Mouse (Mus musculus) G1E (cell line): ENCODE results near the gene Rnf144a.

Experiments used
- CTCF ChIP-seq: IDR thresholded peaks from 2 replicates; pipeline ENCODE4 v1.5.1; 2012; ENCODE audit warnings: low read depth, low read length, inconsistent platforms, mixed read lengths
- TAL1 ChIP-seq: conservative IDR thresholded peaks from 2 replicates; pipeline ENCODE4 v1.6.1; 2012; ENCODE audit warnings: low read depth, low read length, inconsistent platforms, mixed read lengths

DNA sequence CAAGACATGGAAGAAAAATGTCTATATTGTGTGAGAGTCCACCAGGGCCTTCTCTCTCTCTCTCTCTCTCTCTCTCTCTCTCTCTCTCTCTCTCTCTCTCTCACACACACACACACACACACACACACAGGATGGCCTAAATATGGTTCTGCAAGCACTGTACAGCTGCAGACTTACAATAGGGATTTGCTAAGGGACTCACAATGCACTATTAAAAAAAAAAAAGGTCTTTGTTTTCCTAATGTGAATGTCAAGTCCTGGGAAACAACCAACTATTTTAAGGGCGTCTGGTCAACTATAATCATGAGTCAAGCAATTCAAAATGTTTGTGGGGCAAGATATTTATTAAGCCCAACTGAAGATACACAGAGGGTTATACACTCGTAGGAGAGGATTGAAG is 71.9 kb downstream of the Rnf144a start:
- no peak for TF ChIP-seq CTCF
- no peak for TF ChIP-seq TAL1
